Mouse (Mus musculus) stomach, postnatal 0 days (tissue): ENCODE results near the gene Unkl. TPM values are rescaled to one million over a fixed set of nuclear protein-coding genes. Genes with fewer than 3 reads are reported as not detected.
A peak's percentile ranks its signal among the peaks of the same experiment; 100 is the strongest.
"Not testable (repeated sequence)": the region's sequence is repeated elsewhere in the genome, so short reads cannot be mapped to it uniquely, and the experiment has no call there.

ENCODE experiments used
- ATAC-seq: fragments of 200-750 bp; cut with Nextera tagmentation; 2 replicates; pipeline ENCODE4 v1.8.0; 2017; ENCODE audit not compliant: low FRiP score, low TSS enrichment
- DNase-seq: peaks from one replicate; pipeline ENCODE4 v3.0.0-alpha.2; 2016; ENCODE audit warnings: low spot score
- H3K27ac ChIP-seq: fragments of 300-500 bp; sonication (generic); replicated peaks from 2 replicates; pipeline ENCODE4 v1.5.1; 2014; ENCODE audit warnings: mild to moderate bottlenecking, control low read depth
- H3K27me3 ChIP-seq: fragments of 300-500 bp; sonication (generic); 2 replicates; pipeline ENCODE4 v1.6.1; 2014; ENCODE audit warnings: low read length; ENCODE audit not compliant: control insufficient read depth, insufficient read depth
- H3K36me3 ChIP-seq: fragments of 300-500 bp; sonication (generic); 2 replicates; pipeline ENCODE4 v1.6.1; 2014; ENCODE audit warnings: low read length, mixed read lengths; ENCODE audit not compliant: control insufficient read depth, insufficient read depth
- H3K4me1 ChIP-seq: fragments of 300-500 bp; sonication (generic); replicated peaks from 2 replicates; pipeline ENCODE4 v1.6.1; 2014; ENCODE audit warnings: antibody characterized with exemption; ENCODE audit not compliant: control insufficient read depth, insufficient read depth
- H3K4me2 ChIP-seq: fragments of 300-500 bp; sonication (generic); replicated peaks from 2 replicates; pipeline ENCODE4 v1.6.1; 2014; ENCODE audit warnings: low read depth, mild to moderate bottlenecking, control low read depth, moderate library complexity
- H3K4me3 ChIP-seq: fragments of 300-500 bp; sonication (generic); 2 replicates; pipeline ENCODE4 v1.5.1; 2014; ENCODE audit warnings: low read depth, low read length, control low read depth
- H3K9ac ChIP-seq: fragments of 300-500 bp; sonication (generic); 2 replicates; pipeline ENCODE4 v1.6.1; 2014; ENCODE audit warnings: mild to moderate bottlenecking, low read length, control low read depth, mixed read lengths
- H3K9me3 ChIP-seq: fragments of 300-500 bp; sonication (generic); 2 replicates; pipeline ENCODE4 v1.6.1; 2016; ENCODE audit warnings: low read length; ENCODE audit not compliant: control insufficient read depth
- CTCF ChIP-seq: IDR thresholded peaks from 2 replicates; pipeline ENCODE4 v1.5.1; 2016; ENCODE audit warnings: antibody characterized with exemption, low read depth, mild to moderate bottlenecking, moderate library complexity
- EP300 ChIP-seq: optimal IDR thresholded peaks from 2 replicates; pipeline ENCODE3; 2016; ENCODE audit warnings: antibody characterized with exemption
- WGBS: fragments of 180-500 bp; shearing (Covaris S2); extraction: QIAGEN DNeasy Blood & Tissue Kit; methylation state at CpG from one replicate; pipeline ENCODE4 v1.1.7; 2014; 5-methylcytosine and 5-hydroxymethylcytosine counted together
- polyA plus RNA-seq: library from polyadenylated mRNA; unstranded; fragments of >200 nt; fragmentation: Nextera tagmentation; extraction: Ambion mirVana; gene quantifications from 2 replicates; pipeline ENCODE4 v1.2.1, GENCODE M21; 2015

Unkl gene
- polyA plus RNA-seq, 1 experiment from 2014 or later: 3.1 TPM

GRCm38 (mm10) chr17:25221821-25222503 is 33.8 kb downstream of the Unkl start:
- no peaks in the 10 kb centered on the region for H3K9me3 ChIP-seq
- ATAC-seq: peak; percentile 80
- DNase-seq: peak; percentile 85
- peaks cover 3% of the 10 kb centered on the region; the same call in 1 of the 2 replicates for H3K4me1 ChIP-seq
- H3K4me2 ChIP-seq: peak overlapping the region; percentile 70
- H3K27me3 ChIP-seq: no peaks in the 10 kb centered on the region
- peak overlapping the region; percentile 47 for H3K9ac ChIP-seq
- peak overlapping the region; percentile 41; the same call in 1 of the 2 replicates for H3K27ac ChIP-seq
- peak overlapping the region; percentile 36 for H3K4me3 ChIP-seq
- TF ChIP-seq EP300 (no peak), CTCF (peak; percentile 19; the same call in 1 of the 2 replicates)
- 5% methylated on average over 18 of the region's 30 CpGs for WGBS
- peaks cover 3% of the 10 kb centered on the region; the same call in 1 of the 2 replicates for H3K36me3 ChIP-seq

- H3K9me3 ChIP-seq, H3K36me3 ChIP-seq, H3K4me1 ChIP-seq, H3K27me3 ChIP-seq, DNase-seq: not testable (repeated sequence)
- ATAC-seq: peak; percentile 90
- Histone ChIP-seq H3K4me3 (peak overlapping the region; percentile 17; the same call in 1 of the 2 replicates), H3K9ac (peak overlapping the region; percentile 50; the same call in 1 of the 2 replicates), H3K27ac (peak overlapping the region; percentile 50; the same call in 1 of the 2 replicates), H3K4me2 (peak overlapping the region; percentile 70)
- WGBS: 23% methylated on average over 14 of the region's 28 CpGs
These were observed 34.3 kb downstream of the Unkl start for GRCm38 (mm10) chr17:25222504-25222940.

- ATAC-seq (no peak), DNase-seq (no peak)
- no peak for TF ChIP-seq EP300
- no peak for TF ChIP-seq CTCF
- H3K4me3 ChIP-seq: peak overlapping the region; percentile 17; the same call in 1 of the 2 replicates
- H3K27me3 ChIP-seq: no peaks in the 10 kb centered on the region
- peaks cover 3% of the 10 kb centered on the region; the same call in 1 of the 2 replicates for H3K4me1 ChIP-seq
- peak overlapping the region; percentile 41 for H3K4me2 ChIP-seq
- H3K9ac ChIP-seq: peak overlapping the region; percentile 50; the same call in 1 of the 2 replicates
- no peaks in the 10 kb centered on the region for H3K9me3 ChIP-seq
- H3K27ac ChIP-seq: peak overlapping the region; percentile 50
- 42% methylated on average over 6 of the region's 6 CpGs for WGBS
- peaks cover 3% of the 10 kb centered on the region; the same call in 1 of the 2 replicates for H3K36me3 ChIP-seq
These were observed 34.9 kb downstream of the Unkl start for GRCm38 (mm10) chr17:25222951-25223601.

- no peaks in the 10 kb centered on the region for H3K36me3 ChIP-seq
- no peak for TF ChIP-seq EP300
- TF ChIP-seq CTCF: no peak
- H3K27me3 ChIP-seq: no peaks in the 10 kb centered on the region
- WGBS: 86% methylated on average over 7 of the region's 7 CpGs
- H3K27ac ChIP-seq: no peak overlapping the region
- ATAC-seq (no peak), DNase-seq (no peak)
- no peaks in the 10 kb centered on the region for H3K9me3 ChIP-seq
- H3K4me1 ChIP-seq: peaks cover 3% of the 10 kb centered on the region; the same call in 1 of the 2 replicates
- H3K4me3 ChIP-seq: no peak overlapping the region
- no peak overlapping the region for H3K4me2 ChIP-seq
- no peak overlapping the region for H3K9ac ChIP-seq
These were observed 36.5 kb downstream of the Unkl start for GRCm38 (mm10) chr17:25224586-25225222.

- ATAC-seq (no peak), DNase-seq (no peak)
- no peak overlapping the region for H3K27ac ChIP-seq
- H3K4me1 ChIP-seq: peaks cover 3% of the 10 kb centered on the region; the same call in 1 of the 2 replicates
- H3K4me2 ChIP-seq: no peak overlapping the region
- H3K36me3 ChIP-seq: peaks cover 2% of the 10 kb centered on the region; the same call in 1 of the 2 replicates
- H3K27me3 ChIP-seq: no peaks in the 10 kb centered on the region
- TF ChIP-seq EP300 (no peak), CTCF (no peak)
- 86% methylated on average over 4 of the region's 4 CpGs for WGBS
- no peaks in the 10 kb centered on the region for H3K9me3 ChIP-seq
- no peak overlapping the region for H3K9ac ChIP-seq
- H3K4me3 ChIP-seq: no peak overlapping the region
These were observed 37.5 kb downstream of the Unkl start for GRCm38 (mm10) chr17:25225659-25226058.
